Mouse (Mus musculus): Measurements from ENCODE around the gene Gnpnat1. TPM values are rescaled to one million over a fixed set of nuclear protein-coding genes. Genes with fewer than 3 reads are reported as not detected.

Gene Gnpnat1
- polyA plus RNA-seq, 1 experiment = 12.5 TPM

DNA sequence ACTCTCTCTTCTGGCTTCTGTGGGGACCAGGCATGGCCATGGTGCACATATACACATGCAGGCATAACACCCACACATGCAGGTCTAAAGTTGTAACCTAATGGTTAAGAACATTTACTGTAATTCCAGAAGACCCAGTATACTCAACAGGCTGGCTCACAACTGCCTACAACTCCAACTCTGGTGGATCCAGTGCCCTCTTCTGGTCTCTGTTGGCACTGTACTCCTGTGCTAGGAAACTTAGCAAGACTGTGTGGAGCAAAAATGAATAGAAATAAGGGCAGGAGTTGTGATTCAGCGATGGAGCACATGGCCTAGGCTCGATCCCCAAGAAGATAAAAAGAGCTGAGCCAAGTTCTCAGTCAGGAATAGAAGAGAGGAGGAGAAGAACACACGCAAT lies 4.9 kb downstream of the Gnpnat1 start:
- TF ChIP-seq MYOD1 (IDR thresholded peaks at IDR 0.05; ENCODE audit: control insufficient read depth, insufficient read length, low read depth) (no peak), MAX (IDR thresholded peaks at IDR 0.05) (no peak), FOSL1 (IDR thresholded peaks at IDR 0.05; ENCODE audit: insufficient read depth, low read length, poor library complexity, severe bottlenecking) (no peak), USF1 (IDR thresholded peaks at IDR 0.05; ENCODE audit: low read depth) (no peak), CTCF (IDR thresholded peaks at IDR 0.05; ENCODE audit: control insufficient read depth, insufficient read depth, insufficient read length) (no peak), CEBPB (IDR thresholded peaks at IDR 0.05; ENCODE audit: low read depth) (no peak), MYOG (IDR thresholded peaks at IDR 0.05; ENCODE audit: control insufficient read depth, extremely low read depth, insufficient read length) (no peak)

DNA sequence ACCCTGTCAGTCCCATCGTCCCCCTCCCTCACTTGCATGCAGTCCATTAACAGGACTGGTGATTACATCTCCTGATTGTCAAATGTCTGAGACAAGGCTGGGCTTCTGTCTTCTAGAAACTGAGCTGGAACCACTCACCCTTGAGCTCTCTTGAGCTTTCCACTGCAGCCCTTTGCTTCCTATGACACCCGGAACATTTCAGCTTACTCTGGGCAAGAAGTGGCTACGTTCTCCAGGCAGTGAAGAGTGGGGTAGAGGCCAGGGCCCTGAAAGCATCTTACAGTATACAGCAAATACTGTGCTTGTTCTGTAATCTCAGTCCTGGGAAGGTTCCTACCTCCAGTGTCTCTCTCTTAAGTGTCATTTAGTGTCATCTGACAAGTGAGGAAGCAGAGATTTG lies 15.5 kb downstream of the Gnpnat1 start:
- Histone ChIP-seq H3K79me3 (ENCODE audit: low read depth) (peaks cover 4% of the 10 kb centered on the region), H3K4me3 (ENCODE audit: insufficient read depth, poor library complexity, severe bottlenecking) (peak overlapping the region; percentile 75), H3K79me2 (ENCODE audit: control insufficient read depth, insufficient read depth) (peaks cover 40% of the 10 kb centered on the region), H3K27me3 (ENCODE audit: control insufficient read depth, insufficient read depth, insufficient read length) (no peaks in the 10 kb centered on the region), H3ac (ENCODE audit: control insufficient read depth, insufficient read length, low read depth) (peak overlapping the region; percentile 33), H3K36me3 (ENCODE audit: control insufficient read depth, insufficient read depth) (no peaks in the 10 kb centered on the region)
- TF ChIP-seq MYOD1 (IDR thresholded peaks at IDR 0.05; ENCODE audit: control insufficient read depth, insufficient read length, low read depth) = no peak
- no peak for TF ChIP-seq MAX (IDR thresholded peaks at IDR 0.05)
- no peak for TF ChIP-seq CEBPB (IDR thresholded peaks at IDR 0.05; ENCODE audit: low read depth)
- no peak for TF ChIP-seq CTCF (IDR thresholded peaks at IDR 0.05; ENCODE audit: control insufficient read depth, insufficient read depth, insufficient read length)
- no peak for TF ChIP-seq MYOG (IDR thresholded peaks at IDR 0.05; ENCODE audit: control insufficient read depth, extremely low read depth, insufficient read length)
- no peak for TF ChIP-seq FOSL1 (IDR thresholded peaks at IDR 0.05; ENCODE audit: insufficient read depth, low read length, poor library complexity, severe bottlenecking)
- no peak for TF ChIP-seq USF1 (IDR thresholded peaks at IDR 0.05; ENCODE audit: low read depth)

More for the DNA sequence above, 4.9 kb downstream of the Gnpnat1 start:
- H3K27me3 ChIP-seq (ENCODE audit: control insufficient read depth, insufficient read depth, insufficient read length) = no peaks in the 10 kb centered on the region
- no peak overlapping the region for H3K4me3 ChIP-seq (ENCODE audit: insufficient read depth, poor library complexity, severe bottlenecking)
- no peaks in the 10 kb centered on the region for H3K36me3 ChIP-seq (ENCODE audit: control insufficient read depth, insufficient read depth)
- no peak overlapping the region for H3ac ChIP-seq (ENCODE audit: control insufficient read depth, insufficient read length, low read depth)
- no peaks in the 10 kb centered on the region for H3K79me3 ChIP-seq (ENCODE audit: low read depth)
- H3K79me2 ChIP-seq (ENCODE audit: control insufficient read depth, insufficient read depth) = no peaks in the 10 kb centered on the region

DNA sequence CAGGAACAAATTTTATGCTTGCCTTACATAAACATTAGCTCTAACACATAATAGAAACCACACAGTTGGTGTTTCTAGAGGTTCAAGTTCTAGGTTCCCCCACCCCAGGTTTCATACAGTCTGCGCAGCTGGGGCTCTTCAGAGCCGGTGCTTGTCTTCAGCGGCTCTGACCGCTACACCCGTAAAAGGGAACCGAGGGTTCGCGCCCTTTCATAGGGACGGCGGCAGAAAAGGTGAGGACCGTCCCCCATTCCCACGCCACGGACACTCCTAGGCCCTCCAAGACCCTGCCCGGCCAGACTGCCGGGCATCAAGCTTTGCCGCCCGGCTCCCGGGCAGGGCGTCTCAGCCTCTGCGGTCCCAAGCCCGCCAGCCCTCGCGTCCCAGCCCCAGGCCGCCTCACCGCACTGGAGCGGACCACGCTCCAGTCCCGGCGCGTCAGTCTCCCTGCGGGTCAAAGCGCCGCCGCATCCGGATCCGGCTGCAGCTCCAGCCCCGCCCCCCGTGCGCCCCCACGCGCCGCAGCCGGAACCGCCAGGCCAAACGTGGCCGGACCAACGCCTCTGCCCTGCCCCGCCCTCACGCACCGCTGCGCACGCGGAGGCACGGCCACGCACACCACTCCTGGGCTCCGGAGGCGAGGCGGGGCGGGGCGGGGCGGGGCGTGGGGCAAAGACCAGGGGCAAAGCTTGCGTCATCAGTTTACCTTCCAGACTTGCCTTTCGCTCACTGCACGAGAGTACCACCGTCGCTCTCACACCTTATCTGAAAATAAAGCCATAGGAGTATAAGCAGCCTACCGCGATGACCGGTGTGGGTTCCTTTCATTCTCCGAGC lies 16.1 kb downstream of the Gnpnat1 start:
- peaks cover under 1% of the 10 kb centered on the region for H3K36me3 ChIP-seq (ENCODE audit: control insufficient read depth, insufficient read depth)
- TF ChIP-seq USF1 (IDR thresholded peaks at IDR 0.05; ENCODE audit: low read depth) (no peak), MYOD1 (IDR thresholded peaks at IDR 0.05; ENCODE audit: control insufficient read depth, insufficient read length, low read depth) (no peak), CTCF (IDR thresholded peaks at IDR 0.05; ENCODE audit: control insufficient read depth, insufficient read depth, insufficient read length) (no peak), MAX (IDR thresholded peaks at IDR 0.05) (peak; percentile 77), FOSL1 (IDR thresholded peaks at IDR 0.05; ENCODE audit: insufficient read depth, low read length, poor library complexity, severe bottlenecking) (no peak), CEBPB (IDR thresholded peaks at IDR 0.05; ENCODE audit: low read depth) (peak; percentile 35), MYOG (IDR thresholded peaks at IDR 0.05; ENCODE audit: control insufficient read depth, extremely low read depth, insufficient read length) (no peak)
- H3K79me2 ChIP-seq (ENCODE audit: control insufficient read depth, insufficient read depth) = peaks cover 40% of the 10 kb centered on the region
- peak overlapping the region; percentile 75 for H3K4me3 ChIP-seq (ENCODE audit: insufficient read depth, poor library complexity, severe bottlenecking)
- peaks cover 4% of the 10 kb centered on the region for H3K79me3 ChIP-seq (ENCODE audit: low read depth)
- H3K27me3 ChIP-seq (ENCODE audit: control insufficient read depth, insufficient read depth, insufficient read length) = no peaks in the 10 kb centered on the region
- H3ac ChIP-seq (ENCODE audit: control insufficient read depth, insufficient read length, low read depth) = peak overlapping the region; percentile 83

DNA sequence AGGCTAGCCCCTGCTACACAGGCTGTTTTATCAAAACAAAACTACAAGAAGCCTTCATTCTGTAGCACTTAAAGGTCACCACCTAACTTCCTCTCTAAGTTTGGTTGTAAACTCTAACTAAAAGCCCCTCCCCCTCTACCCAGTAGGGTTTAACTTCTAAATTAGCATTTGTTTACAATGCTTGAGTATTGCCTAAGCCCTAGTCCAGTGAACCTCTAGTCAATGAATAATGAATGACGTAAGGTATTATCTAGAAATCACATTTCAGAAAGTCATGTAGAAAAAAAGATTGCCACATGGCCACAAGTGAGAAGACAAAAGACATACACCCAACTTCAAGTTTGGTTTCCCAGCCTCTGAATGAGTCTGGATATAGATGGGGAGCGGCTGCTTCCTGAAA lies 17.2 kb downstream of the Gnpnat1 start:
- H3K4me3 ChIP-seq (ENCODE audit: insufficient read depth, poor library complexity, severe bottlenecking) = peak overlapping the region; percentile 75
- no peak overlapping the region for H3ac ChIP-seq (ENCODE audit: control insufficient read depth, insufficient read length, low read depth)
- H3K79me3 ChIP-seq (ENCODE audit: low read depth) = peaks cover 4% of the 10 kb centered on the region
- peaks cover 12% of the 10 kb centered on the region for H3K36me3 ChIP-seq (ENCODE audit: control insufficient read depth, insufficient read depth)
- TF ChIP-seq FOSL1 (IDR thresholded peaks at IDR 0.05; ENCODE audit: insufficient read depth, low read length, poor library complexity, severe bottlenecking) (no peak), MYOD1 (IDR thresholded peaks at IDR 0.05; ENCODE audit: control insufficient read depth, insufficient read length, low read depth) (no peak), USF1 (IDR thresholded peaks at IDR 0.05; ENCODE audit: low read depth) (no peak), MYOG (IDR thresholded peaks at IDR 0.05; ENCODE audit: control insufficient read depth, extremely low read depth, insufficient read length) (no peak), CTCF (IDR thresholded peaks at IDR 0.05; ENCODE audit: control insufficient read depth, insufficient read depth, insufficient read length) (no peak), CEBPB (IDR thresholded peaks at IDR 0.05; ENCODE audit: low read depth) (no peak), MAX (IDR thresholded peaks at IDR 0.05) (no peak)
- peaks cover 40% of the 10 kb centered on the region for H3K79me2 ChIP-seq (ENCODE audit: control insufficient read depth, insufficient read depth)
- H3K27me3 ChIP-seq (ENCODE audit: control insufficient read depth, insufficient read depth, insufficient read length) = no peaks in the 10 kb centered on the region

DNA sequence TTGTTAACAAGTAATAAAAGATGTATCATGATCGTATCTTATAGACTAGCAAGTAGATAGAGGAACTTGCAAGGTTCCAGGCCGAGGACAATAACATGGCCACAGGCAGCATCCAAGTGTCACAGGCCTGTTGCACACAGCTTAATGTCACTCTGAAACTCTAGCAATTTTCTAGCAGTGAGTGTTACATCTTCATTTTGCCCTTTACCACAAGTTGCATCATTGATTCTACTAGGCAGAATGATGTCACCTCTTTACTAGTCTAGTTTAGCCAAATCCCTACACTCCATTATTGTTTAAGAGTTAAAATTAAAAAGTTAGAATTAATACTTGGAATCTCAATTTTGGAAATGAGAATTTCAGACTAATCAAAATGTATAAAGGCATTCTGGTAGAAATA lies 19.1 kb downstream of the Gnpnat1 start:
- peaks cover 4% of the 10 kb centered on the region for H3K79me3 ChIP-seq (ENCODE audit: low read depth)
- no peak for TF ChIP-seq FOSL1 (IDR thresholded peaks at IDR 0.05; ENCODE audit: insufficient read depth, low read length, poor library complexity, severe bottlenecking)
- no peak for TF ChIP-seq MAX (IDR thresholded peaks at IDR 0.05)
- no peak for TF ChIP-seq USF1 (IDR thresholded peaks at IDR 0.05; ENCODE audit: low read depth)
- no peak for TF ChIP-seq MYOD1 (IDR thresholded peaks at IDR 0.05; ENCODE audit: control insufficient read depth, insufficient read length, low read depth)
- no peak for TF ChIP-seq CEBPB (IDR thresholded peaks at IDR 0.05; ENCODE audit: low read depth)
- no peak for TF ChIP-seq CTCF (IDR thresholded peaks at IDR 0.05; ENCODE audit: control insufficient read depth, insufficient read depth, insufficient read length)
- TF ChIP-seq MYOG (IDR thresholded peaks at IDR 0.05; ENCODE audit: control insufficient read depth, extremely low read depth, insufficient read length) = no peak
- H3K27me3 ChIP-seq (ENCODE audit: control insufficient read depth, insufficient read depth, insufficient read length) = no peaks in the 10 kb centered on the region
- H3K36me3 ChIP-seq (ENCODE audit: control insufficient read depth, insufficient read depth) = peaks cover 29% of the 10 kb centered on the region
- peaks cover 40% of the 10 kb centered on the region for H3K79me2 ChIP-seq (ENCODE audit: control insufficient read depth, insufficient read depth)
- no peak overlapping the region for H3ac ChIP-seq (ENCODE audit: control insufficient read depth, insufficient read length, low read depth)
- no peak overlapping the region for H3K4me3 ChIP-seq (ENCODE audit: insufficient read depth, poor library complexity, severe bottlenecking)
